Mouse (Mus musculus) hematopoietic stem cell, adult 5-6 weeks (primary cell): ENCODE measurements around the gene Fgd5. TPM values are rescaled to one million over a fixed set of nuclear protein-coding genes. Genes with fewer than 3 reads are reported as not detected.

ENCODE experiments used
- ATAC-seq, 2 experiments: fragments of 125-278 bp in 1 of 2; replicated peaks in 1 of 2; 2 replicates each; pipeline ENCODE4 v1.8.0; 2016 to 2017; ENCODE audit warnings: inconsistent platforms in 2 of 2, mild to moderate bottlenecking in 2 of 2, moderate number of reproducible peaks in 2 of 2, low read depth in 1 of 2, moderate TSS enrichment in 1 of 2; ENCODE audit not compliant: low FRiP score in 2 of 2, poor library complexity in 2 of 2, severe bottlenecking in 2 of 2, insufficient read depth in 1 of 2, low TSS enrichment in 1 of 2
- total RNA-seq: library from RNA; stranded (forward); fragments of 172-1452, 232-1000 nt; gene quantifications from 2 replicates; pipeline ENCODE4 v1.2.3, GENCODE M21; 2017

Gene Fgd5
- total RNA-seq, 1 experiment from 2014 or later, result 5.6 TPM

DNA sequence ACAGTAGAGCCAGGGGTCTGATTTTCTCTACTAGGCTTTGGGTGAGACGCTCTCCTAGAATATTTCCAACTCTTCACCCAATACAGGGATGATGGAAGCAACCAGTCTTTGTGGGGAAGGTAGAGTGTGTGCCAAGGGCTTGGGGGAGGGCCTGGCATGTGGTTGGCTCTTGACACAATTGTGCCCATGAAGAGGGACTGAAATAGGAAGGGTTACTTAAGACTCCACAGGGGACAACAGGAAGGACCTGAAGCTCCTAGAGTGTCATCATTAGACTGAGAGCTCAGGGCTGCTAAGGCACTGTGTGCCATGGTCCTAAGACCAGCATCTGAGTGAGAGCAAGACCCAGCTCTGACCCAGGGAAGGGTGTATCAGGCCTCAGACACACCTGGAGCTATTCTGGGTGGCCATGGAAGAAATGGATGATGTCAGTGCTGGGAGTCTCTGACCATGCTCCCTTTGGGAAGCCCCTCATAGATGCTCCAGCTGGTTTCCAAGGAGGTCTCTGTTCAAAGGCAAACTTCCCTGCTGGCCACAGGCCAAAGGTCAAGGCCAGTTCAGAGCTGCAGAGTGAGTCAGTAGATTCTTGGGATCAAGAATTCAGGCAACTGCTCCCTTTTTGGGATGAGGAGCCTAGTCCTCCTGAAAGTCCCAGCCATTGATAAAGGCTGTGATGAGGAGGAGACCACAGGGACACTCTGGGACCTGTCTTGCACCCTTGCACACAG, 24.0 kb downstream of the Fgd5 start:
- no peak for ATAC-seq

DNA sequence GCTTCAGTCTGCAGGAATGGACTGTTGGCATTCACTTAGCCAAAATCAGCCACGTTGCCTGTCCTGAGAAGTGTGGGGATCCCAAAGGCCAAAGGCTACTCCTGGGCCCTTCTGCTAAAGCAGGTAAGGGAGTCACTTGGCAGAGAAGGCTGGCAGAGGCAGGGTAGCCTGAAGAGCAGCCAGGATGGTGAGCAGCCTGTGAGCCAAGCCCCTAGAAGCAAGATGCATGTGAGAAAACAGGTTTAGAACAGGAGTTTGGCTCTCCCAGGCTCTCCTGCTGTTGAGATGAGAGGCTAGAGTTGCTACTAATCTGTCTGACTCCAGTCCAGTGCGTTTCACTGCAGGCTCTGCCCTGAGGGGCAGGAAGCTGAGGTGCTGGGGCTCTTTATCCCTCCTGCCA, 25.0 kb downstream of the Fgd5 start:
- ATAC-seq, result no peak

- ATAC-seq, result no peak
Observed at GRCm38 (mm10) chr6:92004137-92004805, 25.6 kb downstream of the Fgd5 start.

DNA sequence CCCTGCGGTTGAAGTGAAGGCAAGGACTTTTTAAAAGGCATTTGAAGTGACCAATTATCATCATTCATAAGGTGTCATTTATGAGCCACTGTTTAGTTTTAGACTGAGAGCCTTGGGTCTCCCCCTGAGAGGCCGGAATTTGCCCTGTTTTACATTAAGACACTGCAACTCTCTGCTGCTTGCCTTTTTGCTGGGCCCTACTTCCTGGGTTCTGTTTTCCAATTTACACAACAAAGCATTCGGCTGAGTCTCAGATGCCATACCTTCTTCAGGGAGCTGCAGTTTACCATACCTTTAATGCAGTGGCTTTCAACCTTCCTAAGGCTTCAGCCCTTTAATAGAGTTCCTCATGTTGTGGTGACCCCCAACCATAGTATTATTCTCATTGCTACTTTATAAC, 26.1 kb downstream of the Fgd5 start:
- ATAC-seq, result no peak

DNA sequence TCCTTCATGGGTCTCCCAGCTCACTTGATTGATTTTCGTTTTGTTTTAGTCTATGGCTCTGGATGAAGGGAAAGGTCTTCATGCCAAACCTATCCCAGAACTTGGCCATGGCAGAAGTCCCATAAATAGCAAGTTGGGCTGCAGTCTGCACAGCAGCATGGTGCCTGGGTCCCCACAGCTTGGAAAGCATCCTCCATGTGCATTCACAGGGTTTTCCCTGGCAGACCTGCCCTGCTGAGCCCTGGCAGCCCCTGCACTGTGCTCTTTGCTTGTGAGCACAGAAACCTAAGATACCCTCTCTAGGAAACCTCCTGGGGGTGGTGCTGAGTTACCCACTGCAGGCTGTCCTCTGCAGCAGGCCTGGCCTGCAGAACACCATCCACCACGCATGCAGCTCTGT, 32.2 kb downstream of the Fgd5 start:
- ATAC-seq, result no peak

DNA sequence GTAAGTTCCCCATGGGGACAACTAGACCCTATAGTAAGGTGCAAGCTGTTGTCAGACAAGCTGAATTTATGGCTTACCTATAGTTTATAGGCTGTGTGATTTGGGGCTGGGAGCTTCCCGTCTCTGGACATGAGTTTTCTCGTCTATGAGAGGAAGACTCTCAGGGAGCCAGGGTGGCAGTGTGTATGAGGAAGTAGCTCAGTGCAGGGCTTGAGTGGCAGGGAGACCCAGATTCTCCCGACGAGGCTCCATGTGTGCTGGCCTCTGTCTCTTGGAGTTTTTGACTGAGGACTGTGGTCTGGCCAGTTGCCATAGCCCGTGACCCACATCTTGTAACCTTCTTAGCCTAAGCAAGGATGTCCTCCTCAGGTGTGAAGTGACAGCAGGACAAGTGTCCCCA, 33.7 kb downstream of the Fgd5 start:
- peak; percentile 53 to 54; a peak in 3 of 4 replicates for ATAC-seq

- peak; percentile 77 to 80 for ATAC-seq
Observed at GRCm38 (mm10) chr6:92013035-92013434, 34.4 kb downstream of the Fgd5 start.

- no peak for ATAC-seq
Observed at GRCm38 (mm10) chr6:92013620-92014019, 34.9 kb downstream of the Fgd5 start.

GRCm38 (mm10) chr6:92014936-92015335, 36.3 kb downstream of the Fgd5 start:
- no peak for ATAC-seq

- ATAC-seq, result no peak
Observed at GRCm38 (mm10) chr6:92015848-92016247, 37.2 kb downstream of the Fgd5 start.

DNA sequence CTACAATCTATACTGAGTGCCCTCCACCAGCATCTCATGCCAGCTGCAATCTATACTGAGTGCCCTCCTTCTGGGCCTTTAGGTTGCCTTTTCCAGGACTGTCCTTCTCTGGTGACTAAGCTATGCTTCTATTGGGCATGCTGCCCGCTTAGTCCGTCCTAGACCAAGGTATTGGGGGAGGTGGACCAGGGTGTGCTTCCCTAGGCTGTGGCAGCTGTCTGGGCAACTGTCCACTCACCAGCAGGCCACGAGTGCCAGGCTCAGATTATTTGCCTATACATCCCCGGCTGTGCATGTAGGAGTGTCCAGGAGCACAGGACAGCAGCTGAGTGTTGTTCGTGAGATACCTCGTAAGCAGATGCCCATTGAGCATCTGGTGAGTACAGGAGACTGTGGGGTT, 38.1 kb downstream of the Fgd5 start:
- ATAC-seq, result no peak

- no peak for ATAC-seq
Observed at GRCm38 (mm10) chr6:92018421-92018820, 39.7 kb downstream of the Fgd5 start.

DNA sequence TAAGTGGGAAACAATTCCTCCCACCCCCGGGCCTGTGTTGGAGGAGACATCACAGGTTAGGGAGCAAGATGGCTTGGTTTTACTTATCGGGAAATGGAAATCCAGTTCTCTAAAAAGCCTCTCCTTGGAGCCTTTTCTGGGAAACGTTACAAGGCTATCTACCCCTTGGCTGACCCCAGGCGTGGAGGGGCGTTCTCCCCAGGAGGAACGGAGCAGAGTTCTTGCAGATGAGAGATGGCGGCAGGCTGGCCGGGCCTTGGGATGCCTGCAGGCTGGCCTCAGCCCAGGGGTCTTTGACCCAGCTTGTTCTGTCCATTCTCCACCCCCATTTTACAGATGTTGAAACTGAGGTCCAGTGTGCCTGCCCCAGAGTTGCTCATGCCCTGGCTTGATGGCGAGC, 42.4 kb downstream of the Fgd5 start:
- ATAC-seq, result no peak

GRCm38 (mm10) chr6:92021506-92021905, 42.8 kb downstream of the Fgd5 start:
- ATAC-seq, result no peak

- no peak for ATAC-seq
Observed at GRCm38 (mm10) chr6:92025252-92025651, 46.6 kb downstream of the Fgd5 start.

DNA sequence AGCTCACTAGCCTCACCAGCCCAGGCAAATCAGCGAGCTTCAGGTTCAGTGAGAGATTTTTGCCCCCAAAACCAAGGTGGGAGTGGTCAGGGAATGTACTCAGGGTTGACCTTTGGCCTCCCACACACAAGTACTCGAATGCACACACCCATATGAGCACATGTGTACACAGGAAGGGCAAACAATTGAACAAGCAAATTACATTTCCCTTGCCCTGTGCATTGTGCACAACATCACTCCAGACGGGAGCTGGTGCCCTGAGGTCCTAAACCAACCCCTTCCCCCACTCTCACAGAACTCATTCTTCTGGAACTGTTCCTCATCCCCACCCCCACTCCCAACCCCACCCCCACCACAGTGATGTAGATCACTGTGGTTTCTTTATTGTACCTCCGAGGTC, 48.7 kb downstream of the Fgd5 start:
- no peak for ATAC-seq

DNA sequence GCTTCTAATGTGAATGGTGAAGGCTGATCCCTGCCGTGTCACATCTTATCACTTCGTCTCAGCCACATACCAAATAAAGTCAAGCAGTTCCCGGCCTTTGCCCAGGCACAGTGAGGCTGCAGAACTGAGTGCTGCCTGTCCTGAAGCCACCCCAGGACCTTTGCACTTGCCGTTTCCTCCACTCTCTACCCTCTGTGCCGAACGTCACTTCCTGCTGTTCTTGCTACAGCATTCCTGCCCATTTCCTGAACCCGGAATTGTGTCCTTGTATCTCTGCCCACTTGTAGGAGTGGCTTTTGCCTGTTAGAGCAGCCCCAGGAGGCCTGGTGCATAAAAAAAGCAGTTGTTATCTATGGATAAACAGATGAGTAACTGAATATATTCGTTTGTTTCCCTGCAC, 52.0 kb downstream of the Fgd5 start:
- no peak for ATAC-seq

DNA sequence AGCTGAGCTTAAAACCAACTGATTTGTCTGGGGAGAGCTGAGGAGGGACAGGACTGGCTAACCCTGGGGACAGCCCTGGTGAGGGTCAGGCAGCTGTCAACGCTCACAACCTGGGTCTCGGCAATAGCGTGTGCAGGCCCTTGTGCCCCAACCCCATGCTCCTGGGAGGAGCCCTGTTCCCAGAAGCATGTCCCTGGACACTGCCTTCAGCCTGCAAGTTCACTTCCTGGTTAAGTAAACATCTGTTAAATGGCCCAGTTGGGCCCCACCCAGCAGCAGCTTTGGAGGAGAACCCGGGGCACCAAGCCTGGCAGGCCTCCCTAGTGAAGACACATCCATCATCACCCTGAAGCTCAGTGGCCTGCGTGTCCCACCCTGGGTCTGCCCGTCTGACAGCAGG, 56.0 kb downstream of the Fgd5 start:
- no peak for ATAC-seq

- ATAC-seq, result no peak
Observed at GRCm38 (mm10) chr6:92036372-92036771, 57.7 kb downstream of the Fgd5 start.
